Mouse (Mus musculus) adrenal gland, adult (tissue): ENCODE measurements around the gene Btg1.

Experiments
- DNase-seq, 2 experiments: peaks; one replicate each; pipeline ENCODE4 v3.0.0; 2022 to 2023; ENCODE audit warnings: low spot score in 1 of 2; ENCODE audit not compliant: inconsistent age in 2 of 2

Btg1 gene

DNA sequence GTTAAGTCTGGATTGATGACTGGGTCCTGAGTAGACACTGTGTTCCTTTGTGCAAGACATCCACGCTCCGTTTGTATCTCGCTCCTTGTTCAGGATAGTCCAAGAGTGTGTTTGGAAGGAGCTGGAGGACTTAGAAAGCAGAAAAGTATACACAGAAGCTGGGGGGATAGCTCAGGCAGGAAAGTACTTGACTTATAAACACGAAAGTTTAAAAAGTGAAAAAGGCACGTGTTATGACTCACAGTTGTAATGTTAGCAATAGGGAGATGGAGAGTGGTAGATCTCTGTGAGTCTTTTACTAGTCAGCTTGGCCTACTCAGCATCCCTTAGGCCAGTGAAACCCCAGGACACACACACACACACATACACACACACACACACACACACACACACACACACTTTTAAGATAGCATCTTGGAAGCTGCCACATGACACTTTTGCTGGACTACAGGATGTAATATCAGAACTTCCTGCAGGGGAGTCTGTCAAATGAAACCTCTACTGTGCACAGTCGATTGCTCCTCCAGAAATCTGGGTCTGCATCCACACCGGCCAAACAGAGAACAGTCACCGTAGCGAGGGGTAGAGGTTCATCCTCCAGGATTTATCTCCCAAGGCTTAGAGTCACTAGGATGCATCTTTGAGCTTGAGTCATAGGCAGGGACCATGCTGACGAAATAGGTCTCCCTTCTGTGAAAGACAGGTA is 43.6 kb downstream of the Btg1 start:
- no peak for DNase-seq

DNA sequence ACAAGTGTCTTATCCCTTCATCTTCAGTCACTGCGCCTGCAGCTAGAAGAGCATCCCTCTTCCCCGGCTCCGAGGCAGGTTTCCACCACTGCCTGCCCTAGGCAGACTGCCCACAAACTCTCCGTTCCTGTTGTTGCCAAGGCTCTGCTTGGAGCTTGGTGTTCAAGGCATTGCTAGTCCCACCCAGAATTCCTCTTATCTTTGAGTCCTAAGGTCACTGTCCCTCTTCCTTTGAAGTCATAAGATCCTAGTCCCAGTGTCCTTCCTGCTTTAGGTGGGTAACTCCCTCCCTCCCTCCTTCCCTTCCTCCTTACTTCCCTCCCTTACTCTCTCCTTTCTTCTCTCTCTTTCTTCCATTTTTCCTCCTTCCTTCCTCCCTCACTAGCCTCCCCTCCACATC is 46.2 kb downstream of the Btg1 start:
- no peak for DNase-seq

DNA sequence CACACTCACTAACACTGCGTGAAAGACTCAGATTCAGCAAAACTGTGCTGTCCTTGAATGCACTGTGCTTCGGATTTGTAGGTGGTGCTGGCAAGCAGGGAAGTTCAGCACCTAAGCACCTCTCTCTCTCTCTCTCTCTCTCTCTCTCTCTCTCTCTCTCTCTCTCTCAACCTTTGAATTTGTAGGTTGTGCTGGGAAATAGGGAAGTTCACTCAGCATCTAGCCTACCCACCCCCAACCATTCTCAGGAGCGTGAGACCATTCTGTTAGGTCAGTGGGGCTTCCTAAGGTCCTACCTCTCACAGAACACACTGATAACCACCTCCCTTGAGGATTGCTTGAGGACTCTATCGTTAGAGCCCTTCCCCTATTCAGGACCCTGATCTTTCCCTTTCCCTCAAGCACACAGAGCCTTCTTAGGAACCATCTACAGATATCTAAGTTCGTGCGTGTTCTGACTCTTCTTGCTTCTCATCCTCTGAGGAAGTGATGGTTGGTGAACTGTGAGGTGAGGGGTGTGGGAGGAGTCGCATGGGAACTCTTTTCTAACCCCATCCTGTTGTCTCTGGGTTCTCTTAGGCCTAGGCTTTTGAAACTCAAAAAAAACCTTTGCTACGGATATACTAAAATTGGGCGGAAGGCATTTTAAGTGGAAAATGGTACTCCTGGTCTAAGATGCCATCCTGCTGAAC is 47.1 kb downstream of the Btg1 start:
- DNase-seq = no peak
